Mouse (Mus musculus) spleen, adult 2 months (tissue): Measurements from ENCODE around the gene Erich4. TPM values are rescaled to one million over a fixed set of nuclear protein-coding genes. Genes with fewer than 3 reads are reported as not detected.

ENCODE experiments used
- DNase-seq, 2 experiments: peaks; one replicate each; pipeline versions ENCODE4 v3.0.0 to v3.0.0-alpha.2; 2012 to 2021; ENCODE audit warnings: low spot score in 2 of 2, low read depth in 1 of 2
- H3K27ac ChIP-seq: fragments of 200-500 bp; 2 replicates; pipeline ENCODE4 v1.5.1; 2012; ENCODE audit warnings: low read length, inconsistent platforms; ENCODE audit not compliant: insufficient read depth
- H3K27me3 ChIP-seq: fragments of 200-500 bp; 2 replicates; pipeline ENCODE4 v1.6.1; 2012; ENCODE audit warnings: mild to moderate bottlenecking, moderate library complexity, low read length, inconsistent platforms; ENCODE audit not compliant: control insufficient read depth, insufficient read depth
- H3K36me3 ChIP-seq: fragments of 200-500 bp; 2 replicates; pipeline ENCODE4 v1.6.1; 2012; ENCODE audit warnings: mild to moderate bottlenecking, low read length, inconsistent platforms; ENCODE audit not compliant: control insufficient read depth, insufficient read depth
- H3K4me1 ChIP-seq: fragments of 200-500 bp; 2 replicates; pipeline ENCODE4 v1.6.1; 2011; ENCODE audit warnings: inconsistent platforms; ENCODE audit not compliant: control insufficient read depth, insufficient read depth, insufficient read length
- H3K4me3 ChIP-seq: fragments of 200-500 bp; 2 replicates; pipeline ENCODE4 v1.5.1; 2011; ENCODE audit warnings: mild to moderate bottlenecking, inconsistent platforms; ENCODE audit not compliant: insufficient read depth, insufficient read length; ENCODE audit errors: extremely low read depth
- CTCF ChIP-seq: fragments of 200-500 bp; IDR thresholded peaks from 2 replicates; pipeline ENCODE4 v1.5.1; 2011; ENCODE audit warnings: mild to moderate bottlenecking, inconsistent platforms; ENCODE audit not compliant: insufficient read depth, insufficient read length, insufficient replicate concordance; ENCODE audit errors: extremely low read depth
- POLR2A ChIP-seq: fragments of 200-500 bp; IDR thresholded peaks from 2 replicates; pipeline ENCODE4 v1.6.1; 2011; ENCODE audit warnings: low read depth, low read length, inconsistent platforms
- WGBS: fragments of 180-500 bp; shearing (Covaris S2); methylation state at CpG from one replicate; pipeline ENCODE4 v1.1.7; 2018; 5-methylcytosine and 5-hydroxymethylcytosine counted together
- polyA plus RNA-seq: library from polyadenylated mRNA; depleted of rRNA; stranded (reverse); fragments of >200 nt; gene quantifications from 2 replicates; pipeline ENCODE4 v1.2.3, GENCODE M21; 2012

Erich4 gene
- polyA plus RNA-seq, 1 experiment, result not detected

- peaks cover 19% of the 10 kb centered on the region for H3K4me1 ChIP-seq
- H3K36me3 ChIP-seq, result peaks cover 33% of the 10 kb centered on the region
- no peak overlapping the region for H3K4me3 ChIP-seq
- TF ChIP-seq CTCF, result no peak
- WGBS, result 56% methylated on average over 5 of the region's 5 CpGs
- peak overlapping the region; percentile 49 for H3K27ac ChIP-seq
- no peak for DNase-seq
- no peaks in the 10 kb centered on the region for H3K27me3 ChIP-seq
Observed at GRCm38 (mm10) chr7:25624851-25625250, 9.2 kb upstream of the Erich4 start.

GRCm38 (mm10) chr7:25623857-25624370, 8.2 kb upstream of the Erich4 start:
- no peaks in the 10 kb centered on the region for H3K27me3 ChIP-seq
- TF ChIP-seq CTCF (no peak), POLR2A (no peak)
- peak overlapping the region; percentile 31; the same call in 1 of the 2 replicates for H3K27ac ChIP-seq
- WGBS, result 90% methylated on average over 11 of the region's 11 CpGs
- H3K4me3 ChIP-seq, result no peak overlapping the region
- no peak for DNase-seq
- H3K4me1 ChIP-seq, result peaks cover 16% of the 10 kb centered on the region
- H3K36me3 ChIP-seq, result peaks cover 29% of the 10 kb centered on the region

- H3K36me3 ChIP-seq, result peaks cover 24% of the 10 kb centered on the region
Observed at GRCm38 (mm10) chr7:25620751-25621150, 5.1 kb upstream of the Erich4 start.

GRCm38 (mm10) chr7:25620101-25620500, 4.4 kb upstream of the Erich4 start:
- Histone ChIP-seq H3K36me3 (peaks cover 22% of the 10 kb centered on the region), H3K27me3 (no peaks in the 10 kb centered on the region), H3K4me3 (no peak overlapping the region), H3K27ac (no peak overlapping the region), H3K4me1 (peaks cover 4% of the 10 kb centered on the region; the same call in 1 of the 2 replicates)
- 92% methylated on average over 5 of the region's 5 CpGs for WGBS
- TF ChIP-seq CTCF (no peak), POLR2A (no peak)
- peak in 1 of 2 experiments; percentile 2 for DNase-seq

More at GRCm38 (mm10) chr7:25620751-25621150, 5.1 kb upstream of the Erich4 start:
- TF ChIP-seq CTCF, result no peak
- TF ChIP-seq POLR2A, result no peak
- 87% methylated on average over 11 of the region's 11 CpGs for WGBS
- Histone ChIP-seq H3K4me3 (no peak overlapping the region), H3K27me3 (no peaks in the 10 kb centered on the region), H3K27ac (no peak overlapping the region), H3K4me1 (peaks cover 4% of the 10 kb centered on the region; the same call in 1 of the 2 replicates)
- no peak for DNase-seq

- Histone ChIP-seq H3K4me1 (peaks cover 4% of the 10 kb centered on the region; the same call in 1 of the 2 replicates), H3K27me3 (no peaks in the 10 kb centered on the region), H3K36me3 (peaks cover 18% of the 10 kb centered on the region), H3K27ac (peak overlapping the region; percentile 85), H3K4me3 (peak overlapping the region; percentile 76)
- no peak for DNase-seq
- no peak for TF ChIP-seq CTCF
- TF ChIP-seq POLR2A, result no peak
- WGBS, result 27% methylated on average over 5 of the region's 5 CpGs
Observed at GRCm38 (mm10) chr7:25619722-25619991, 4.0 kb upstream of the Erich4 start.

- TF ChIP-seq CTCF (no peak), POLR2A (peak; percentile 30; the same call in 1 of the 2 replicates)
- Histone ChIP-seq H3K27me3 (no peaks in the 10 kb centered on the region), H3K4me1 (peaks cover 4% of the 10 kb centered on the region; the same call in 1 of the 2 replicates), H3K36me3 (peaks cover 17% of the 10 kb centered on the region), H3K27ac (peak within 1 kb of the TSS; percentile 85), H3K4me3 (peak within 1 kb of the TSS; percentile 76)
- peak; percentile 92 to 96 for DNase-seq
- under 1% methylated on average over 53 of the region's 53 CpGs for WGBS
Observed at GRCm38 (mm10) chr7:25618865-25619721, 3.4 kb upstream of the Erich4 start, which contains the start of gene Dmac2. Gene Dmac2, plus strand, starts transcription at chr7:25619414.
